Mouse (Mus musculus): ENCODE results near the gene Pip5kl1.

GRCm38 (mm10) chr2:32536634-32537359, 37.8 kb upstream of the Pip5kl1 start:
- no peak for TF ChIP-seq TAL1 (IDR thresholded peaks at IDR 0.05; ENCODE audit: low read length)
- TF ChIP-seq GATA1 (IDR thresholded peaks at IDR 0.05; ENCODE audit: low read length): no peak
